Mouse (Mus musculus): ENCODE measurements around the gene Spryd7. TPM values are rescaled to one million over a fixed set of nuclear protein-coding genes. Genes with fewer than 3 reads are reported as not detected.

The Spryd7 gene
- total and polyA plus RNA-seq, 3 experiments: 20.2 to 25.4 (median 20.8) TPM

DNA sequence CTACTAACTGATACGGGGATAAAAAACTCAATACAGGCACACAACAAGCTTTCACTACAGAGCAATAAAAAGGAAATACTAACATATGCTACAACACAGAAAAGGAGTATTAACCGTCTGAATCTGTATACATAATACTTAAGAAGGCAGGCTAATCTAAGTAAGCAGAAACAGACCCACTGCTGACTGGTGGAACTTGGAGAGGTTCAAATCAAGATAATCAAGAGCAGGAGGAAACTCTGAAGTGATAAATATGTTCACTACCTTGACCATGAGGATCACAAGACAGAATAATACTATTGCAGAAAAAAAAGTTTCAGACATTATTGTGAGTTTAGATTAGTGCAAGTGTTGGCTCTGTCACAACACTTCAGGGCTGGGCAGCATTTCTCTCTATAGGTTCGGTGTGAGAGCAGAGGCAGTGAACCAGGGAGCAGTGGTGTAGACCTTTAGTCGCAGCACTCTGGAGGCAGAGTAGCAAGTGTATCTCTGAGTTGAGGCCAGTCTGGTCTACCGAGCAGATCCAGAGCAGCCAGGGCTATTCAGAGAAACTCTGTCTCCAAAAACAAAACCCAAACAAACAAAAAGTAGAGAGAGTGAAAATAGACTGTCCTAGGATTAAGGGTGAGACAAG is 19.9 kb downstream of the Spryd7 start:
- no peak for DNase-seq

DNA sequence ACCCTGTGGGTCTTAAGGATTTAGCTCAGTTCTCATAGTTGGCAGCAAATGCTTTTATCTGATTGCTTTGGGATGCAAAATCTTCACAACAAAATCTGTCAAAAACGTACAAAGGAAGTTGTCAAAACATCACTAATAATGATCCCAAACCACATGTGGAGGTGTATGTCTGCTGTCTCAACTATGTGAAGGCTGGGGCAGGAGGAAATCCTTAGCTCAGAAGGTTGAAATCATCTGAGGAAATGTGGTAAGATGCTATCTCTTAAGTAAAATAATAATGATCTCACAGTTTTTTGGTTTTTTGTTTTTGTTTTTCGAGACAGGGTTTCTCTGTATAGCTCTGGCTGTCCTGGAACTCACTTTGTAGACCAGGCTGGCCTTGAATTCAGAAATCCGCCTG is 20.9 kb downstream of the Spryd7 start:
- DNase-seq: no peak

DNA sequence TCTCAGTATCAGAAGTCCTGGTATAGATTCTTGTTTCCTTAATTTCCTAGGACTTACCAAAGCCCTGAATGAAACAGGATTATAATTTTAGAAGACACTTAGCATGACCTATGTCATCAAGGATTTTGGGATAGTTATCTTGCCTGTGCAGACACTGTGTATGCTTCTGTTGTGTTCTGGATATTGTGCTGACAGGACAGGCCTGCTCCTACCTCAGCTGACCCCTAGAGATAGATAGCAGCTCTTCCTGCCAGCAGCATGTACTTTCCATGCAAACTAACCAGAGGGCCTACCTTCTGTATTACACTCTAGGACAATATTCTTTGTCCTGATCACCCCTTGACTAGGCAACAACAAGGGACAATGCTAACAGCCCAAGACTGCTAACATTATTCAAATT is 25.7 kb downstream of the Spryd7 start:
- no peak for DNase-seq

DNA sequence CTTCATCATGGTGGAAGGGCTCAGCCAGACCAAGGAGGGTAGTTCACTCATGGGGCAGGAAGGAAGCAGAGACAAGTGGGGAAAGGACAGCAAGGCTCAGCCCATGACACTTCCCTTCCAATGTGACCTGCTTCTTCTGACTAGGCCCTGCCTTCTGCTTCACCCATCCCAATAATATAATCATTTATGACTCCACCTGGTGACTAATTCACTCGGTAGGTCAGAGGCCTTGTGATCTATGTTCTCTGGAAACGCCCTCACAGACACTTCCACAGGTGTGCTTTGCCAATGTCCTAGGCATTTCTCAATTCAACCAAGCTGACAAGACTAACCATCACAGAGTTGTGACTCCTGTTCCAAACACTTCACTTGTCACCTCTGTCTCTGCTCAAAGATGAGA is 26.3 kb downstream of the Spryd7 start:
- no peak for DNase-seq

DNA sequence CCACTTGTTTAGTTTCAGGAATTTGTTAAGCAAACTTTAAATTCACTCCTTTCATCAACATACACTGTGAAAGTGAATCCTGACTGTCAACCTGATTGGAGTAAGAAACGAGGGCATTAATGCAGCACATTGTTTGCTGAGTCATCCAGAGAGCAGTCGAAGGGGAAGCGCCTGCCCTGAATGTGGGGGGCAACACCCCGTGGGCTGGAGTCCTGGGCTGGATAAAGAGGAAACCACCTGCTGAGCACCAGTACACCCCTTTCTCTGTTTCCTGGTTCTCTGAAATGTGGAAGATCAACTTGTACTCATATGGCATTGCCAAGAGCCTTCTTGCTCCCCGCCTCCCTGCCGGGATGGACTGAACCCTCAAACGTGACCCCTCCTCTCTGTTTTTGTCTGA is 27.2 kb downstream of the Spryd7 start:
- DNase-seq: no peak

DNA sequence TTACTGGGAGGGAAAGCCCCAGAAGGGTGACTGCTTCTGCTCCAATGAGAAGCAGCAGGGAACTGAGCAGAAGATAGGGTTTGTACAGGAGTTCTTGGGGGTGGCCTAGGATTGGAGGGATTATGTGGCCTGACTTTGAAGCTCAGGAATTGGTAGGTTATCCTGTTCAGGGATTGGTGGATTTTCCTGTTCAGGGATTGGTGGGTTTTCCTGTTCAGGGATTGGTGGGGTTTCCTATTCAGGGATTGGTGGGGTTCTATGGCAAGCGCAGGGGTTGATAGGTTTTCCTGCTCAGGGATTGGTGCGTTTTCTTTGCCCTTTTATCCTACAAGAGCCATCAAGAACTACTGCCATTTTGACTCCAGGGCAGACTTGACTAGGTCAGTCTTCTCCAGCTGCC is 30.7 kb downstream of the Spryd7 start:
- no peak for DNase-seq

DNA sequence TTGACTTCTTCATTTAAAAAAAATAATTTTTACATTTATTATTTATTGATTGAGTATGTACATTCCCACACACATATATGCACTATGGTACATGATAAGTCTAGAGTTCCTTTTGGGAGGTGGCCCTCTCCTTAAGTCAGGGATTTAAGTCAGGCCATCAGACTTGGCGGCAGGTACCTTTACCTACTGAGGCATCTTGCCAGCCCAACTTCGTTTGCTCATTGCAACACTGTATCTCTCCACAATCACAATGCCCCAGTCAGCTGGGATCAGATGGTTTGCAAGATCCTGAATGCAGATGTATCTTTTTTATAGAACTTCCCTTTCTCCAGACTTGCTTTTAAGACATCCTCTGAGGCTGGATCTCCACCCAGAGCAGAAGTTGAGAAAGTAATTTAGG is 32.9 kb downstream of the Spryd7 start:
- DNase-seq: no peak

DNA sequence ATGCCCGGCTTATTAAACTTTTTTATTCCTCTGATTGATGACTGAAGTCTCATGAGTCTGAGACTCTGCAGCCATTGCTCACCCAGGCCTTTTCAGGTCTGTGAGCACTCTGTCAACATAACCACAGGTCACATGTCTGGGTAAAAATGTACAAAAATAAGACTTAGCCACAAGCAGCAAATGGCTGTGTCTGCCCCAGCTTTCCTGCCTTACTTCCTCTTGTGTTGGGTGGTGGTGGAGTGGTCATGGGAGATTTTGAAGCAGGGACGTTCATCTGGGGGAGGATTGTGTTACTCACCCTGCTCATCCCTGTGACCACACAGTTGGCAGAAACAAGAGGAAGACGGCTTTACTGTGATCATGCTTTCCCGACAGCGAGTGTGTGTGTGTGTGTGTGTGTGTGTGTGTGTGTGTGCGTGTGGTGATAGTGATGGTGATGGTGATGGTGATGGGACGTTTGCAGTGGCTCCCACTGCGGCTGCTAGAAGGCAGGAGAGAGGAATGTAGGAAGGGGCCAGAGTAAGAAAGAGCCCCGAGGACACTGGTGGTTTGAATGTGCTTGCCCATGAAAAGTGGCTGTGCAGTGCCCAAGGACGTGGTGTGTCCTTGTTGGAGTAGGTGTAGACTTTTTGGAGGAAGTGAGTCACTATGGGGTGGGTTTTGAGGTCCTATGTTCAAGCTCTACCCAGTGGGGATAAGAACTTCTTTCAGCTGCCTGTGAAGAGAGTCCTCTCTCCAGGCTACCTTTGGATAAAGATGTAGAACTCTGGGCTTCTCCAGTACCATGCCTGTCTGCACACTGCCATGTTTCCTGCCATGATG is 37.8 kb downstream of the Spryd7 start:
- DNase-seq: peak; percentile 19

DNA sequence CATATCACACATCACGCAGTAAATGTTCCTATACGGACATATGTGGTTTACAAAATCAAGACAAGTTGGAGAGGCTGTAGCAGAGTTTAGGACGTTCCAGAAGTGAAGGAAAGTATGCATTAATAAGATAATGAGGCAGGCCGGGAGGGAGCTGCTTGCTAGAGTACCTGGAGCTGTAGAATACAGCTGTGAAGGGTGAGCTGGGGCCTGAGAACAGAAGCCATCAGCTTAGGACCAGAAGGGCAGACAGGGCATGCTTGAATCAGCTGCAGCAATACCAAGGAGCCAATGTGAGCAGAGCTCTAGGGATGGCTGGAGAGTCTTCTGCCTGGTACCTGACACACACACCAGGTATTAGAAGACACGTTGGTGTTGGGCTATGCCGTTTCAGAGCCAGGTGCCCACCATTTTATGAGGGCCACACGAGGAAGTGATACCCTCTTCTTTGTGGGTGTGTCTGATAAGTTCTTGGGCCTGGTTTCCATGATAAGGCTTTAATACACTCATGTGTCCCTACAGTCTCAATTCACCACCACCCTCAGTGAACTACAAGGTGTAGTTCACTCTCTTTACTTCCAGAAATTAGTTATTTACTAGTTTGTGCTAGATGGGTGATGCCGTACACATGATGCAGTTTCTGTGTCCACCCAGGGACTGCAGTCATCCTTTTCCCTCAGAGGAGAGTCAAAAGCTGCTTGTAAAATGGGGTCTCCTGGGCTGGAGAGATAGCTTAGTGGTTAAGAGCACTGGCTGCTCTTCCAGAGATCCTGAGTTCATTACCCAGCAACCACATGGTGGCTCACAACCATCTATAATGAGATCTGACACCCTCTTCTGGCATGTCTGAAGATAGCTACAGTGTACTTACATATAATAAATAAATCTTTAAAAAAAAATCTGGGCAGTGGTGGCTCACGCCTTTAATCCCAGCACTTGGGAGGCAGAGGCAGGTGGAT is 39.9 kb downstream of the Spryd7 start:
- DNase-seq: no peak

DNA sequence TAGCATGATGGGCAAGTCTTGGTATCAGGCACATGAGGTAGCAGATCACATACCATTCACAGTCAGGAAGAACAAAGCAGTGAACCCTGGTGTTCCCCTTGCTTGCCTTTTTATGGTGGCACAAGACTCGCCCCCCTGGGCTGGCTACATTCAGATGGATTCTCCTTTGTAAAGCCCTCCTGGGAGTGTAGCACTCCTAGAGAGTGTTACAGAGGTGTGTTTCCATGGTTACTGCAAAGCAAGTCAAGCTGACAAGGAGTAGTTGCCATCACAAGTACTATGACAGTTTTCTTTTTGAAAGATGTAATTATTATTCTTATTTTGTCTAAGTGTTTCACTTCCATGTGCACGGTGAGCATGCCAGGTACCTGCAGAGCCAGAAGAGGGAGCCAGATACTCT is 45.2 kb downstream of the Spryd7 start:
- DNase-seq: no peak

DNA sequence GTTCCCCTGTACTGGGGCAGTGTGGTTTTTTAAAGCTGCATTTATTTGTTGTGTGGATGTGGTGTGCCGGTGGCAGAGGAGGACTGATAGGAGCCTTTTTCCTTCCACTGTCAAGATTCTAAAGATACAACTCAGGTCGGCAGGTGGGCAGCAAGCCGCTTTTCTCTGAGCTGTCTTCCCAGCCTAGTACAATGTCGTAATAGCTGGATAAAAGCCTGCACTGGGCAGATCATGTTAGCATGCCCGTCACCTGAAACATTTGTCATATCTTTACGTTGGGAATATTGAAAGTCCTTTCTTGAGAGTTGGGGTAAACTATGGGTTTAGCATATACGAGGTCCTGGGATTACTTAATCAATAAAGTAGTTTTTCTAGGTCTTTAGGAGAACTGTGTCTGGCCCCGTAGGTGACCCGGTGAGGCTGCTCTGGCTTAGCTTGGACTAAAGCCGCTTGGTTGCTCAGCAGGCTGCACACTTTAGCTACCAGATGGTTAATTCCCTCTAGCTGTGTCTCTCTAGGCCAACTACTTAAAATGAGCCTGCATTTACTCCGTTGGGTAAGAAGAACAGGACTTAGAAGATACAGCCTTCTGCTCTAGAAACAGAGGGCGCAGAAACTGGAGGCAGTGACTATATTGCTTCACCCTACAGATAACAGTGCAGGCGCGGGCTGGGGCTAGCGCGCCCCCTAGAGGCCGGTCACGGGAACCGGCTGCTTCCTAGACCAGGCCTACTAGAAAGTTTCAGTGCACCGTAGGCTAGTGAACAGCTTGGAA is 58.8 kb downstream of the Spryd7 start:
- peak; percentile 84 for DNase-seq

DNA sequence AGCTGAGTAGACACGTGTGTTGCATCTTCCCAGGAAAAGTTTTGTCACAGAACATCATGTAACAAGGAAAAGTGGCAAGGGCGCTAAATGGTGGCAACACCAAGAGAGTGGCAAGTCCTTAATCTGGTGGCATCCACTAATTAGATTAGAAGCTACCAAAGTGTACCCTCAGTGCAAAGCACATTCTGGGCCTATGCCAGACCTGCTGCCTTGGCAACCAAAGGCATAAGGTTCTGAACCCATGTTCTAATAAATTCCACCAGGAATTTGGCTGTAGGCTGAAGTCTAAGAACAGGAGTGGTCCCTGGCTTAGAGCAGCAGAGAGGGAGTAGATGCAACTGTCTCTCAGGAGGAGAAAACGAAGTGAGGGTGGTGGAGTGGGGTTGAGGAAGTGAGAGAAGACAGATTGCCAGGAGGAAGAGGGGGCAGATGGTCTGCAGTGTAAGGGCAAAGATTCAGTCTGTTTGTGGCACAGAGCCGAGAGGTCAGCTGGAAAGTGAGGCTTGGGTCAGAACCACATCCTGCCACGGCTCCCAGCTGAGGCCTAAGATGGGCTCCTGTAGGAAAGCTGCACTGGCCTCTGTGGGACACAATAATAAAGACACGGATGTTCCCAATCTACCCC is 63.1 kb downstream of the Spryd7 start:
- DNase-seq: no peak

Other genes with a start within 250 kb of the Spryd7 start
- 1 to 10 TPM in 1 of 2 experiments, under 1 TPM in 1; 0.97 to 1.3 TPM for gene Arl11, start 247.1 kb downstream of the Spryd7 start, total RNA-seq (2021)
- 0.83 and 1.3 TPM in 2 replicates for gene Arl11, start 247.1 kb downstream of the Spryd7 start, polyA plus RNA-seq (2012; rRNA removed)
- gene Ebpl, start 196.4 kb downstream of the Spryd7 start, total RNA-seq (2021): 1 to 10 TPM; 2.6 to 3.9 TPM
- gene Ebpl, start 196.4 kb downstream of the Spryd7 start, polyA plus RNA-seq (2012; rRNA removed): 2.2 and 2.3 TPM in 2 replicates
- 10 to 100 TPM; 27.7 to 35.1 TPM for gene Kpna3, start 117.0 kb downstream of the Spryd7 start, total RNA-seq (2021)
- 1.3 and 1.8 TPM in 2 replicates for gene Kpna3, start 117.0 kb downstream of the Spryd7 start, polyA plus RNA-seq (2012; rRNA removed)
- gene Trim13, start 41.4 kb upstream of the Spryd7 start, total RNA-seq (2021): 1 to 10 TPM; 7.0 to 9.0 TPM
- 0.50 and 0.83 TPM in 2 replicates for gene Trim13, start 41.4 kb upstream of the Spryd7 start, polyA plus RNA-seq (2012; rRNA removed)
- under 1 TPM in 1 of 2 experiments, not detected in 1; 0.35 TPM for gene Kcnrg, start 50.6 kb upstream of the Spryd7 start, total RNA-seq (2021)
- 0.06 TPM in 2 replicates for gene Kcnrg, start 50.6 kb upstream of the Spryd7 start, polyA plus RNA-seq (2012; rRNA removed)